Mouse (Mus musculus) 3134 (cell line): ENCODE data around the gene Pin4.
A peak's percentile ranks its signal among the peaks of the same experiment; 100 is the strongest.

Experiments used
- DNase-seq: peaks from one replicate; pipeline ENCODE4 v3.0.0-alpha.2; 2011; ENCODE audit warnings: low spot score; ENCODE audit not compliant: insufficient read length; ENCODE audit errors: extremely low read depth

The Pin4 gene

DNA sequence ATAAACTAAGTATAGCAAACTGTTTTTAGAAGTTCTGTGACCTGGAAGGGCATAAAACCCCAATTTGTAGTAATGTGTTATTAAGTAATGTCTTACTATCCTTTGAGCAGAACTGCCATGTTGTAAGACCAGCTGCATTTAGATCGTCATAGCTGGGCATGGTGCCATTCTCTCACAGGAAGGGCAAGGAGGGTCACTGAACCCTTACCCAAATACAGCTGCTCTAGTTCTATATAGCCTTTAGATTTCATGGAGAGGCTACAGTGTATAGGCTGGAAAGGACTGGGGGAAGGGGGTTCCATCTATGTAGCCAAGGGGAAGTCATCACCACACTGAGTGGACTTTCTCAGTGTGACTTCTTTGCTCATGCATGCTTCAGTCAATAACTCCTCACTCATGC is 21.9 kb downstream of the Pin4 start:
- no peak for DNase-seq

DNA sequence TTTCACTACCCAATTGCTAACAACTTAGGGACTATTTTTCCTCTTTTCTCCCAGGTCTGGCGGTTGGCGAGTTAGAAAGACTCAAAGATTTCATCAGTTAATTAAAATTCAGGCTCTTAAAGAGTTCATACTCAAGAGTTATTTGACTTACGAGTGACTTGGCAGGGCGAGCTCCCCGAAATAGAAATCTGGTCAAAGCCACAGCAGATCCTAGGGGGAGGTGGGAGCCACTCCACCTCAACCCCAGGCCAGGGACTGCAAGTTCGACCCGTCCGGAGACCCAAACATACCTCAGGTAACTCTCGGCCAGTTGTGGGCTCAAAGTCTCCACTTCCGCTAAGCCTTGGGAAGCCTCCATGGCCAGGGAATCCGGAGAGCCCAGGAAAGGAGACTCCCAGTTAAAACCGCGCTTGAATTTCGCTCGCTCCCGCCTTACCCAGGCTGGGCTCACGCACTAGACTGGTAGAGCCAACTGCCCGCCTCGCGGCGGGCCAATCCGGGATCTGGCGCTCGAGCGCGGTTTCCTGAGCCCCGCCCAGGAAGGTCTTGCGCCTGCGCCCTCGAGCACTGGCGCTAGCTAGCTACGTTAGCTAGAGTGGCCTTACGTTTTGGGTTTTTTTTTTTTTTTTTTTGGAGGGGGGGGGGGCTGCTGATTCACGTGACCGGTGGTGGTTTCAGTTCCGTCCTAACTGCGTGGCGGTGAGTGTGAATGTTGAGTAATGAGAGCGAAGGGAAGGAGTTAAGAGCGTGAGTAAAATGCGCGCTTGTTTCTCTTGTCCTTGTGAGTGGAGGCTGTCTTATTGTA is 37.6 kb downstream of the Pin4 start, which contains the start of gene Ercc6l:
TSS of gene Ercc6l (minus strand) at position 474 of the 805 bp plus-strand sequence.
- DNase-seq, result peak; percentile 98

DNA sequence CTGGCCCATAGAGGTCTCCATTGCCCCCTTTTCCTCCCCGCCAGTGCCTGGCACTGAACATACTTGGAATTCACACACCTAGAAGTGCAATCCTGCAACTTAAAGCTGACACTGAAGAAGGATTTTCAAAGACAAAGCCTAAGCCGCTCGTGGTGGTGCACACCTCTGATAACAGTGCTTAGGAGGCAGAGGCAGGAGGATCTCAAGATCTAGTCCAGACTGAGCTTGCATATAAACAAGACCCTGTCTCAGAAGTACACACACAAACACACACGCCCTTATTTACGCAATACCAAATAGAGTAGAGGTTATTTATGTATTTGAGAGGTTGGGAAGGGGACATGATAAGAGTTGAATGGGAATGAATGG is 38.2 kb downstream of the Pin4 start:
- DNase-seq, result no peak

DNA sequence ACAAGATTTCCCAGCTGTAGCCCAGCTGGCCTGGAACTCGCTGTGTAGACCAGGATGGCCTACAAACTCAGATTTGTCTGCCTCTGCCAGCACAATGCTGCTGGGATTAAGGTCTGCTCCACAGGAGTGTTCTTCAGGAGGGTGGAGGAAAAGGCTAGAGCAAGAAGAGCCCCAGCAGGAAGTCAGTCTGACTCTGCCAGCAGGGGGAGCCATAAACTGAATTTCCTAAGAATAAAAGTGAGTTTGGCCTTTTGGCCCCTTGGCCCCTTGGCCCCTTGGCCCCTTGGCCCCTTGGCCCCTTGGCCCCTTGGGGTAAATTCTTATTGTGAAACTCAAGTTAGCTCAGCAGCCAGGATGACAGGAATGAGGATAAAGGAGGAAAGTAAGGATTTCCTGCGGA is 40.5 kb downstream of the Pin4 start:
- DNase-seq, result no peak

DNA sequence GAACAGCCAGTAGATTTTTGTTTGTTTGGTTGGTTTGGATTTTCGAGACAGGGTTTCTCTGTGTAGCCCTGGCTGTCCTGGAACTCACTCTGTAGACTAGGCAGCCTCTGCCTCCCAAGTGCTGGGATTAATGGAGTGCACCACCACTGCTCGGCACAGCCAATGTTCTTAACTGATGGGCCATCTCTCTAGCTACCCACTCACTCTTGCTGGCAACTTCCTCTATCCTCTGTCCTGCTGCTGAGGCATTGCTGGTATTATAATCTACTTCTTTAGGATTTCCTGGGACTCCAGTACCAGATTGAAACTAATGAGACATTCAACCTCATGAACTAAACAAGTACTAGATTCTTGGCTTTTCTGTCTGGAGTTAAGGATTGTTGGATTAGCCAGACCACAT is 41.3 kb downstream of the Pin4 start:
- no peak for DNase-seq

DNA sequence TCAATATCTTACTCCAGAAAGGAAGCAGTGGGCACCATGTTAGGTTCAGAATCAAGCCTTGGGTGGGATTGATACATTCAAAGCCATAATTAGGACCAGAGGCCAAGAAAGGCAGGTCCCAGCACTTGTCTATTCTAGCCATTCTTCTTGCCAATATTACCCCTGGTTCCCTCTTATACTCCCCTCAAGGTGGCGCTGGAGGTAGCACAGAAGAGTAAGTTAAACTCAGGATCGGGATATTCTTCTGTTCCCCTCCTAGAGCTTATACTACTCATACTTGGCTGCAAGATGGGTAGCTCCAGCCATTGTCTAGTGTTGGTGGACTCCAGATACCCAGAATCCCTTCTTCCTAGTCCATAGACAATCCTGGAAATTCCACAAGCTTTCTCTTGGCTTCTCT is 43.8 kb downstream of the Pin4 start:
- DNase-seq, result no peak

DNA sequence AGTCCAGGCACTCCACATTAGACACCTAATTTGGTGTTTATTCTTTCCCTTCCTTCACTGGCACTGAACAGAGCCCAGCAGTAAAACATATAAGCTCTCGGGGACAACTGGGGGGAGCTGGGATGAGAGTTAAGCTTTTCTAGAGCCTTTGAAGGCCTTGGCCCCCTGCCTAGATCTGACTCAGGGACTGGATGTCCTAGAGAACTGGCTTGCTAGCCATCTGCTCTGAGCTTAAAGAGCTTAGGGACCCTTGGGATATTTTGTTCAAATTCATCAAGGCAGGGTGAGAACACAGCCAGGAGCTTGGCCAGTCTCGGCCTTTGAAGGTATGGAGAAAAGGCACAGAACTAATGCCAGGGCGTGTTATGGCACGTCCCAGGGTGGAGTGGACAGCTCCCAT is 44.3 kb downstream of the Pin4 start:
- no peak for DNase-seq

DNA sequence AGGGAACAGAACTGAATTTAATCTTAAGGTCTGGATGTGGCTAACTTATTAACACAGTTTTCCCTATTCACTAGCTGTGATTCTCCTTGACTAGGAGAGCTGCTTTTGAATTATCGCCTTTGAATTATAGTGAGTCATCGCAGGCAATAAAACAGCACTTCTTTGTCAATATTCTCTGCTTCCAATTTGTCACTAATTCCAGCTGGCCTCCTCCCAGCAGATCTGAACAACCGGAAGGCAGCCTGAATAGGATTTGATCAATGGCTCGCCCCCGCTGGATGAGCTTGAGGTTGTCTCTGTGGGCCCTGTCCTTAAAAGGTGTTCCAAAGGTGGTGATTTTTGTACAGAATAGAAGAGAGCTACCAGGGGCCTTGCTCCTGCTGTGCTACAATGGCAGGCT is 47.3 kb downstream of the Pin4 start:
- no peak for DNase-seq

DNA sequence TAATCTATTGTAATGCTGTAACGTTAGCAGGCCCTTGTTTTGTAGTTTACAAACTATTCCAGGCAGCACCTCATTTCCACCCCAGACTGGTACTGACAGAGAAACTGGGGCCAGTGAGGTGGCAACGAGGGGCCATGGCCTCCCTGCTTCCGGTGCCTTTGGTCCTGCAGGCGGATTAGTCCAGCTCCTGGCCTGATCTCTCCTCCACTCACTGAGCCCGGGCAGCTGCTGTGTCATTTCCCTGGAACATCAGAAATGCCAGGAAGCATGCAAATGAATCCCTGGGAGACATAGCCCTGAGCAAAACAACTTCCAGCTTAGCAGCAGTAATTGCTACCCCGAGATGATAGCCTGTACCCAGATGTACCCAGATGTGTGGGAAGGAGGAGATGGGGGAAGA is 47.7 kb downstream of the Pin4 start:
- DNase-seq, result no peak

DNA sequence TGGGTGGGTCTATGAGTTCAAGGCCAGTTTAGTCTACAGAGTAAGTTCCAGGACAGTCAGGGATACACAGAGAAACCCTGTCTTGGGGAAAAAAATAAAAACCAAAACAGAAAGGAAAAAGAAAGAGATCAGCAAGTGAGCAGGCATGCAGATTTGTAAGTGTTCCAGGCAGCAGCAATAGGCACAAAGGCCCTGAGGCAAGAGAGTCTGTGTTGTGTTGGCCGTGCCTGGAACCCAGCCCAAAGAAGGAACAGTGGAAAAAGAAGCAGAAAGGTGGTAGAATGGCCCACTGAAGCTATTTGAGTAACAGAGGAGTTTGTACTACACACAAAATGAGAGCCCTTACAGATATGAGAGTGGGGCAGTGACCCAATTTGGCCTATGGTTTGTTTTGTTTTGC is 50.5 kb downstream of the Pin4 start:
- no peak for DNase-seq

DNA sequence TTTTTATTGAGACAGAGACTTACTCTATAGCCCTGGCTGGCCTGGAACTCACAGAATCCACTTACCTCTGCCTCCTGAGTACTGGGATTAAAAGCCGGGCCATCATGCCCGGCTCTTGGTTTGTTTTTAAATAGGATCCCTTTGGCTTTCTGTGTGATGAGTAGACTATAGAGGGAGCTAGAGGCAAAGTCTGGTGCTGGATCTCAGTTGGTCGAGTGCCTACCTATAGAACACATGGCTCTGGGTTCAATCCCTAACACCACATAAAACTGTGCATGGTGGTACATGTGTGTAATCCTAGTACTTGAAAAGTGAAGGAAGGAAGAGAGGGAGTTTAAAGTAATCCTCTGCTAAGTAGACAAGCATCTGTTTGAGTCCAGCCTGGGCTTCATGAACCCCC is 50.9 kb downstream of the Pin4 start:
- DNase-seq, result no peak

DNA sequence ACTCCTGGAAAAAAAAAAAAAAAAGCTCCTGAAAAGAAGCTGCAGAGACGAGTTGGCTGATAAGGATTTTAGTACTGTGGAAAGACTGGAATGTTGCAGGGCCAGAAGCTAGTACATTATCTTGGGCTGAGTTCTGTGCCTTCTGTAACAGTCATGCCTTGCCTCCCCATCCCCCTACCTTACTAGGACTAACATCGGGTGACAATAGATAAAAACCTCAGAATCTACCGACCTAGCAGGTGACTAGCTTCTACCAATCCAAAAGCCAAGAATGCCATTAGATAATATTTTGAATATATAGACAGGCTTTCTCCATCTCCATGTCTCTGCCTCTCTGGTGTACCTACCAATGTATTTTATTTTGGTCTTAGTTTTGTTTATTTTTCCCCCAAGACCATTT is 51.7 kb downstream of the Pin4 start:
- no peak for DNase-seq

DNA sequence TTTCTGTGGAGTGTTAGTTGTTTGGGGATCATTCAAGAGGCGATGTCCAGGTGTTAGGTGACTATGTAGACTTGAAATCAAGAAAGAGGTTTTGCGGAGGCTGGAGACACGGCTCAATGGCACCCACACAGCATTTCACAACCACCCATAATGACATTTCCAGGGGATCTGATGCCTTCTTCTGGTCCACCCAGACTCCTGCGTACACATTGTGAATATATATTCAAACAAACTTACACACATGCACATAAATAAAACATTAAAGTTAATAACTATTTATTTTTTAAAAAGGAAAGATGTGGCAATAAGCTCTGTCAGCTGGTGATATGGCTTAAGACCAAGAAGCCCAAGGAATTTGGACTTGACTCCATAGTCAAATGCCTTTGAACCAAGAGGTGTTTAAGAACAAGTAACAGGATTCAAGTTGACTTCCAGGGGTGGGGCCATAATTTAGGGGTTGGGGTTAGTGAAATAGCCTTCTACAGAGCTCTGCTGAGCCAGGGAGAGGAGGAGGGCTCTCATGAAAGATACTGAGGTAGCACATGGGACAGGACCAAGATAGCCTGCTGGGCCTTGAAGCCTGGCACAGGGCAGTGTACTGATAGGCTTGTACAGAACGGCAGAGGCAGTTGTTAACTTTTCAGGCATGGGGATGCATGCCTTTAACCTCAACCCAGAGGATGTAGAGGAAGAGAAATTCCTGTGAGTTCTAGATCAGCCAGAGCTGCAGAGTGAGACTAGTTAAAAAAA is 56.5 kb downstream of the Pin4 start:
- DNase-seq, result no peak
